Mouse (Mus musculus): Measurements from ENCODE around the gene Tgfb2. TPM values are rescaled to one million over a fixed set of nuclear protein-coding genes. Genes with fewer than 3 reads are reported as not detected.

Gene Tgfb2
- total and polyA plus RNA-seq, 3 experiments = 0.02 to 0.33 (median 0.30) TPM

DNA sequence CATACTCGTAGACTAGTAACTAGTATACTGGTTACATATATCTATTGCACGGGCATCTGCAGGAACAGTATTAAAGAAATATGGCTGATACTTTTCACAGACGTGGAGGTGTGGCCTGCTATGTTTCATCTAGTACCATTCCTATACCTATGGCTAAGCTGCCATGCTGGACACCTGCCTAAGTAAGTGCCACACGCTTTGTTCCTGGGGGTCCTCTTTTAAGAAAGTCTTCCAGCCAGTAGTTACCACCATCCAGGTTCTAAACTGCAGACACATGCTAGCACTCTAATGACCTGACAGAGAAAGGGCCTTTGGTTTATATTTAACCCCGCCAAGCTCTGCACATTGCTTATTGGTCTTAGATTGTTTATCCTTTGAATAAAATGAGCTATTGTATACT, 95.3 kb downstream of the Tgfb2 start:
- no peak for ATAC-seq (ENCODE audit: extremely low read depth, insufficient number of reproducible peaks, low FRiP score, poor library complexity, severe bottlenecking)
- Histone ChIP-seq H3K4me3 (ENCODE audit: low read depth, low read length) (no peak overlapping the region), H3K4me1 (ENCODE audit: insufficient read depth, low read depth, low read length) (no peaks in the 10 kb centered on the region), H3K9me3 (replicated peaks) (peaks cover 6% of the 10 kb centered on the region), H3K27me3 (ENCODE audit: insufficient read depth, low read length) (no peaks in the 10 kb centered on the region), H3K36me3 (replicated peaks) (no peaks in the 10 kb centered on the region)
- DNase-seq (ENCODE audit: low spot score) = no peak
- TF ChIP-seq GATA2 (IDR thresholded peaks at IDR 0.05; ENCODE audit: borderline replicate concordance, low read depth, low read length) (no peak), POLR2AphosphoS5 (IDR thresholded peaks at IDR 0.05; ENCODE audit: insufficient replicate concordance, low read depth, low read length) (no peak), TAL1 (conservative IDR thresholded peaks at IDR 0.05; ENCODE audit: low read depth, low read length) (no peak), CTCF (IDR thresholded peaks at IDR 0.05; ENCODE audit: low read depth, low read length) (no peak), GATA1 (IDR thresholded peaks at IDR 0.05; ENCODE audit: borderline replicate concordance, low read length) (no peak)

GRCm38 (mm10) chr1:186609793-186610233, 96.0 kb downstream of the Tgfb2 start:
- Histone ChIP-seq H3K36me3 (replicated peaks) (no peaks in the 10 kb centered on the region), H3K9me3 (replicated peaks) (peaks cover 8% of the 10 kb centered on the region), H3K4me3 (ENCODE audit: low read depth, low read length) (no peak overlapping the region), H3K27me3 (ENCODE audit: insufficient read depth, low read length) (no peaks in the 10 kb centered on the region), H3K4me1 (ENCODE audit: insufficient read depth, low read depth, low read length) (no peaks in the 10 kb centered on the region)
- no peak for DNase-seq (ENCODE audit: low spot score)
- no peak for ATAC-seq (ENCODE audit: extremely low read depth, insufficient number of reproducible peaks, low FRiP score, poor library complexity, severe bottlenecking)
- TF ChIP-seq CTCF (IDR thresholded peaks at IDR 0.05; ENCODE audit: low read depth, low read length) (no peak), TAL1 (conservative IDR thresholded peaks at IDR 0.05; ENCODE audit: low read depth, low read length) (no peak), GATA2 (IDR thresholded peaks at IDR 0.05; ENCODE audit: borderline replicate concordance, low read depth, low read length) (no peak)

DNA sequence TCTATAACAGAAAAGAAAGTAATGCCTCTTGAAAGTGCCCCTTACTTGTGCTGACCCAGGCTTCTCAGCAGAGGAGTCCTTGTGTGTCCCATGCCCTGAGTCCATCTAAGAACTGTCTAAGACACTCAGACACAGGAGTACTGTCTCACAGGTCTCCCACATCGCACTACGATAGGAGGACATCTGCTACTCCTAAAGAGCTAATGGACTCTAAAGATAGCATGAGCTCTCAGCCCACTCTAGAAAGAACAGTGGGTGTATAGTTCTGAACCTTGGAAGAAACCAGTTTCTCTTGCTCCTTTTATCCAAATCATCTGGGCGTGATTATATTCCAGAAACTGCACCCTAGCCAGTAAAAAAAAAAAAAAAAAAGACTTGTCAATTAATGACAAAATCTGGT, 97.7 kb downstream of the Tgfb2 start:
- Histone ChIP-seq H3K4me1 (ENCODE audit: insufficient read depth, low read depth, low read length) (no peaks in the 10 kb centered on the region), H3K9me3 (replicated peaks) (peaks cover 20% of the 10 kb centered on the region), H3K27me3 (ENCODE audit: insufficient read depth, low read length) (no peaks in the 10 kb centered on the region), H3K4me3 (ENCODE audit: low read depth, low read length) (no peak overlapping the region), H3K36me3 (replicated peaks) (no peaks in the 10 kb centered on the region)
- ATAC-seq (ENCODE audit: extremely low read depth, insufficient number of reproducible peaks, low FRiP score, poor library complexity, severe bottlenecking) (no peak), DNase-seq (ENCODE audit: low spot score) (no peak)
- TF ChIP-seq POLR2AphosphoS5 (IDR thresholded peaks at IDR 0.05; ENCODE audit: insufficient replicate concordance, low read depth, low read length) = no peak
- no peak for TF ChIP-seq TAL1 (conservative IDR thresholded peaks at IDR 0.05; ENCODE audit: low read depth, low read length)

GRCm38 (mm10) chr1:186605635-186606034, 100.2 kb downstream of the Tgfb2 start:
- H3K4me3 ChIP-seq (ENCODE audit: low read depth, low read length) = no peak overlapping the region
- TF ChIP-seq CTCF (IDR thresholded peaks at IDR 0.05; ENCODE audit: low read depth, low read length) (no peak), GATA1 (IDR thresholded peaks at IDR 0.05; ENCODE audit: borderline replicate concordance, low read length) (no peak), POLR2AphosphoS5 (IDR thresholded peaks at IDR 0.05; ENCODE audit: insufficient replicate concordance, low read depth, low read length) (no peak), TAL1 (conservative IDR thresholded peaks at IDR 0.05; ENCODE audit: low read depth, low read length) (no peak), GATA2 (IDR thresholded peaks at IDR 0.05; ENCODE audit: borderline replicate concordance, low read depth, low read length) (no peak)
- H3K27me3 ChIP-seq (ENCODE audit: insufficient read depth, low read length) = no peaks in the 10 kb centered on the region
- H3K9me3 ChIP-seq (replicated peaks) = peaks cover 23% of the 10 kb centered on the region
- no peak for ATAC-seq (ENCODE audit: extremely low read depth, insufficient number of reproducible peaks, low FRiP score, poor library complexity, severe bottlenecking)
- no peaks in the 10 kb centered on the region for H3K4me1 ChIP-seq (ENCODE audit: insufficient read depth, low read depth, low read length)
- no peak for DNase-seq (ENCODE audit: low spot score)
- H3K36me3 ChIP-seq (replicated peaks) = no peaks in the 10 kb centered on the region

DNA sequence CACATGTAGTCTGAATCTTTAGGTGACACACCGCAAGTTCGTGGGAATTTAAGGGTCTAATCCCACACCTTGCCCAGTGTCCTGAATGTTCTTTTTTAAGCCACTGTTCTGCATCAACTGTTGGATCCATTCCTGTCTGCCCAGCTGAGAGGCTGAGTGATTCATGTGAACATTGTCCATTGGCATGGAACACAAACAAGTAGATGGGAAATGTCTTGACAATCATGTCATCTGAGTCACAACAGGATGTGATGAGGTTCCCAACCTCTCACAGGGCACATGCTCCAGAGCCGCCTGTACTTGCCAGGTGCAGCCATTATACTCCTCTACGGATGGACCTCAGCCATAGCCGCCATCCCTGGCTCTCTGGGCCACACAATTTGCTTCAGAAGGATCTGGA, 101.7 kb downstream of the Tgfb2 start:
- Histone ChIP-seq H3K9me3 (replicated peaks) (peaks cover 30% of the 10 kb centered on the region), H3K4me1 (ENCODE audit: insufficient read depth, low read depth, low read length) (no peaks in the 10 kb centered on the region), H3K36me3 (replicated peaks) (no peaks in the 10 kb centered on the region), H3K27me3 (ENCODE audit: insufficient read depth, low read length) (no peaks in the 10 kb centered on the region), H3K4me3 (ENCODE audit: low read depth, low read length) (no peak overlapping the region)
- ATAC-seq (ENCODE audit: extremely low read depth, insufficient number of reproducible peaks, low FRiP score, poor library complexity, severe bottlenecking) (no peak), DNase-seq (ENCODE audit: low spot score) (no peak)
- TF ChIP-seq GATA1 (IDR thresholded peaks at IDR 0.05; ENCODE audit: borderline replicate concordance, low read length) (no peak), POLR2AphosphoS5 (IDR thresholded peaks at IDR 0.05; ENCODE audit: insufficient replicate concordance, low read depth, low read length) (no peak), GATA2 (IDR thresholded peaks at IDR 0.05; ENCODE audit: borderline replicate concordance, low read depth, low read length) (no peak), CTCF (IDR thresholded peaks at IDR 0.05; ENCODE audit: low read depth, low read length) (no peak), TAL1 (conservative IDR thresholded peaks at IDR 0.05; ENCODE audit: low read depth, low read length) (no peak)

DNA sequence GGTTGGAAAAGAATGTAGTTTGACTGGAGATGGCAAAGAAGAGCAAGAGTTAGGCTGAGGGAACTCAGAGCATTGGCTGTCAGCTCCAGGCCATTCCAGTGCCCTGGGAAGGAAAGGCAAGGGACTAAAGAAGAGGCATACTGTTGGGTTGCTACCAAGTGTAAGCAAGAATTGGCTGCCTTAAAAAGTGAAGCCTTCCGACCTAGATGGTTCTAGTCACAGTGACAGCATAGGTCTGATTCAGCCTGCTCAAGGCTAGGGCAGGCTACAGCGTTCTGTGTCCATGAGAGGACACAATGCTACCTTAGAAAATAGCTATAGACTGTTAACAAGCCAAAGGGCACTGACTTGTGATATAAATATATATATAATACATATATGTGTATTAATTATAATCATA, 117.6 kb downstream of the Tgfb2 start:
- H3K27me3 ChIP-seq (ENCODE audit: insufficient read depth, low read length) = no peaks in the 10 kb centered on the region
- ATAC-seq (ENCODE audit: extremely low read depth, insufficient number of reproducible peaks, low FRiP score, poor library complexity, severe bottlenecking) = no peak
- DNase-seq (ENCODE audit: low spot score) = no peak
- no peaks in the 10 kb centered on the region for H3K36me3 ChIP-seq (replicated peaks)
- TF ChIP-seq POLR2AphosphoS5 (IDR thresholded peaks at IDR 0.05; ENCODE audit: insufficient replicate concordance, low read depth, low read length) (no peak), GATA2 (IDR thresholded peaks at IDR 0.05; ENCODE audit: borderline replicate concordance, low read depth, low read length) (no peak), TAL1 (conservative IDR thresholded peaks at IDR 0.05; ENCODE audit: low read depth, low read length) (no peak), CTCF (IDR thresholded peaks at IDR 0.05; ENCODE audit: low read depth, low read length) (no peak), GATA1 (IDR thresholded peaks at IDR 0.05; ENCODE audit: borderline replicate concordance, low read length) (no peak)
- H3K4me1 ChIP-seq (ENCODE audit: insufficient read depth, low read depth, low read length) = no peaks in the 10 kb centered on the region
- peaks cover 27% of the 10 kb centered on the region for H3K9me3 ChIP-seq (replicated peaks)
- no peak overlapping the region for H3K4me3 ChIP-seq (ENCODE audit: low read depth, low read length)
